Mouse (Mus musculus): ENCODE data around the gene Odf3l2. TPM values are rescaled to one million over a fixed set of nuclear protein-coding genes. Genes with fewer than 3 reads are reported as not detected.
A peak's percentile ranks its signal among the peaks of the same experiment; 100 is the strongest.

Gene Odf3l2
- polyA plus RNA-seq, 1 experiment from 2014 or later: not detected

- WGBS: 6% methylated on average over 23 of the region's 23 CpGs
- Histone ChIP-seq H3K4me3 (peak overlapping the region; percentile 65; the same call in 1 of the 2 replicates), H3K4me1 (peaks cover 21% of the 10 kb centered on the region; the same call in 1 of the 2 replicates), H3K36me3 (no peaks in the 10 kb centered on the region), H3K9me3 (no peaks in the 10 kb centered on the region), H3K4me2 (replicated peaks) (peak overlapping the region; percentile 81), H3K9ac (replicated peaks) (no peak overlapping the region), H3K27me3 (peaks cover 46% of the 10 kb centered on the region), H3K27ac (replicated peaks) (peak overlapping the region; percentile 88)
- ATAC-seq (ENCODE audit: low FRiP score, low read depth): peak; percentile 7; the same call in 1 of the 2 replicates
Observed at GRCm38 (mm10) chr10:79638486-79639204, 6.9 kb downstream of the Odf3l2 start.

GRCm38 (mm10) chr10:79637128-79638110 lies 8.1 kb downstream of the Odf3l2 start, which contains the start of gene Shc2:
Gene Shc2 (minus strand): TSS chr10:79637918.
- ATAC-seq (ENCODE audit: low FRiP score, low read depth): peak; percentile 91
- H3K4me3 ChIP-seq: peak within 1 kb of the TSS; percentile 65

GRCm38 (mm10) chr10:79636287-79636686 lies 9.3 kb downstream of the Odf3l2 start:
- WGBS: 80% methylated on average over 8 of the region's 8 CpGs

More at GRCm38 (mm10) chr10:79637128-79638110, 8.1 kb downstream of the Odf3l2 start, which contains the start of gene Shc2:
- Histone ChIP-seq H3K27me3 (peaks cover 46% of the 10 kb centered on the region), H3K9me3 (no peaks in the 10 kb centered on the region), H3K4me1 (peaks cover 21% of the 10 kb centered on the region; the same call in 1 of the 2 replicates), H3K27ac (replicated peaks) (peak within 1 kb of the TSS; percentile 88), H3K4me2 (replicated peaks) (peak within 1 kb of the TSS; percentile 81), H3K9ac (replicated peaks) (peak within 1 kb of the TSS; percentile 81), H3K36me3 (no peaks in the 10 kb centered on the region)
- WGBS: under 1% methylated on average over 94 of the region's 116 CpGs

GRCm38 (mm10) chr10:79633006-79633777 lies 12.3 kb downstream of the Odf3l2 start:
- Histone ChIP-seq H3K4me3 (no peak overlapping the region), H3K9ac (replicated peaks) (no peak overlapping the region), H3K9me3 (no peaks in the 10 kb centered on the region), H3K27ac (replicated peaks) (no peak overlapping the region), H3K4me1 (peaks cover 12% of the 10 kb centered on the region; the same call in 1 of the 2 replicates), H3K27me3 (peaks cover 24% of the 10 kb centered on the region), H3K36me3 (no peaks in the 10 kb centered on the region), H3K4me2 (replicated peaks) (no peak overlapping the region)
- ATAC-seq (ENCODE audit: low FRiP score, low read depth): no peak
- WGBS: 87% methylated on average over 17 of the region's 17 CpGs

More at GRCm38 (mm10) chr10:79636287-79636686, 9.3 kb downstream of the Odf3l2 start:
- no peak for ATAC-seq (ENCODE audit: low FRiP score, low read depth)
- H3K4me2 ChIP-seq (replicated peaks): peak overlapping the region; percentile 81
- H3K9me3 ChIP-seq: no peaks in the 10 kb centered on the region
- peaks cover 21% of the 10 kb centered on the region; the same call in 1 of the 2 replicates for H3K4me1 ChIP-seq
- H3K27ac ChIP-seq (replicated peaks): peak overlapping the region; percentile 88; the same call in 1 of the 2 replicates
- peak overlapping the region; percentile 65 for H3K4me3 ChIP-seq
- H3K27me3 ChIP-seq: peaks cover 46% of the 10 kb centered on the region
- peak overlapping the region; percentile 81 for H3K9ac ChIP-seq (replicated peaks)
- no peaks in the 10 kb centered on the region for H3K36me3 ChIP-seq

GRCm38 (mm10) chr10:79631432-79631831 lies 14.1 kb downstream of the Odf3l2 start:
- Histone ChIP-seq H3K36me3 (no peaks in the 10 kb centered on the region), H3K27me3 (peaks cover 6% of the 10 kb centered on the region; the same call in 1 of the 2 replicates), H3K4me1 (0 out of 2 replicates have a peak, but pooled peaks cover 5% of the 10 kb centered on the region), H3K9ac (replicated peaks) (no peak overlapping the region), H3K4me3 (no peak overlapping the region), H3K9me3 (no peaks in the 10 kb centered on the region), H3K4me2 (replicated peaks) (no peak overlapping the region), H3K27ac (replicated peaks) (no peak overlapping the region)
- no peak for ATAC-seq (ENCODE audit: low FRiP score, low read depth)
- WGBS: 83% methylated on average over 4 of the region's 4 CpGs

- Histone ChIP-seq H3K36me3 (no peaks in the 10 kb centered on the region), H3K4me1 (no peaks in the 10 kb centered on the region), H3K27ac (replicated peaks) (no peak overlapping the region), H3K4me2 (replicated peaks) (no peak overlapping the region), H3K27me3 (no peaks in the 10 kb centered on the region), H3K4me3 (no peak overlapping the region), H3K9ac (replicated peaks) (no peak overlapping the region), H3K9me3 (no peaks in the 10 kb centered on the region)
- 88% methylated on average over 5 of the region's 5 CpGs for WGBS
- no peak for ATAC-seq (ENCODE audit: low FRiP score, low read depth)
Observed at GRCm38 (mm10) chr10:79628377-79628776, 17.2 kb downstream of the Odf3l2 start.

GRCm38 (mm10) chr10:79626156-79626555 lies 19.4 kb downstream of the Odf3l2 start:
- 86% methylated on average over 10 of the region's 10 CpGs for WGBS
- no peaks in the 10 kb centered on the region for H3K9me3 ChIP-seq
- ATAC-seq (ENCODE audit: low FRiP score, low read depth): no peak
- no peaks in the 10 kb centered on the region for H3K36me3 ChIP-seq
- H3K27me3 ChIP-seq: no peaks in the 10 kb centered on the region
- H3K27ac ChIP-seq (replicated peaks): no peak overlapping the region
- H3K9ac ChIP-seq (replicated peaks): no peak overlapping the region
- no peak overlapping the region for H3K4me2 ChIP-seq (replicated peaks)
- H3K4me1 ChIP-seq: no peaks in the 10 kb centered on the region
- H3K4me3 ChIP-seq: no peak overlapping the region

- Histone ChIP-seq H3K27ac (replicated peaks) (no peak overlapping the region), H3K36me3 (0 out of 2 replicates have a peak, but pooled peaks cover 4% of the 10 kb centered on the region), H3K27me3 (no peaks in the 10 kb centered on the region; the same call in 1 of the 2 replicates), H3K9ac (replicated peaks) (no peak overlapping the region), H3K4me1 (no peaks in the 10 kb centered on the region), H3K4me2 (replicated peaks) (no peak overlapping the region), H3K9me3 (no peaks in the 10 kb centered on the region), H3K4me3 (no peak overlapping the region)
- no peak for ATAC-seq (ENCODE audit: low FRiP score, low read depth)
- 87% methylated on average over 9 of the region's 9 CpGs for WGBS
Observed at GRCm38 (mm10) chr10:79625398-79625797, 20.1 kb downstream of the Odf3l2 start.

- H3K36me3 ChIP-seq: peaks cover 13% of the 10 kb centered on the region; the same call in 1 of the 2 replicates
- no peak for ATAC-seq (ENCODE audit: low FRiP score, low read depth)
- WGBS: 68% methylated on average over 12 of the region's 12 CpGs
- no peak overlapping the region for H3K4me2 ChIP-seq (replicated peaks)
- no peaks in the 10 kb centered on the region for H3K4me1 ChIP-seq
- H3K27me3 ChIP-seq: no peaks in the 10 kb centered on the region; the same call in 1 of the 2 replicates
- no peaks in the 10 kb centered on the region for H3K9me3 ChIP-seq
- H3K27ac ChIP-seq (replicated peaks): no peak overlapping the region
- no peak overlapping the region for H3K4me3 ChIP-seq
- 0 out of 2 replicates have a peak overlapping the region, but pooled peaks have one; percentile 5 for H3K9ac ChIP-seq (replicated peaks)
Observed at GRCm38 (mm10) chr10:79623950-79624349, 21.6 kb downstream of the Odf3l2 start.

GRCm38 (mm10) chr10:79616376-79616775 lies 29.2 kb downstream of the Odf3l2 start:
- no peak overlapping the region for H3K4me2 ChIP-seq (replicated peaks)
- WGBS: 89% methylated on average over 5 of the region's 5 CpGs
- no peak for ATAC-seq (ENCODE audit: low FRiP score, low read depth)

GRCm38 (mm10) chr10:79615860-79616259 lies 29.7 kb downstream of the Odf3l2 start:
- Histone ChIP-seq H3K36me3 (peaks cover 13% of the 10 kb centered on the region; the same call in 1 of the 2 replicates), H3K27ac (replicated peaks) (peak overlapping the region; percentile 2; the same call in 1 of the 2 replicates), H3K4me2 (replicated peaks) (no peak overlapping the region), H3K4me3 (no peak overlapping the region), H3K9ac (replicated peaks) (no peak overlapping the region), H3K4me1 (peaks cover 26% of the 10 kb centered on the region), H3K9me3 (no peaks in the 10 kb centered on the region), H3K27me3 (peaks cover 38% of the 10 kb centered on the region)
- ATAC-seq (ENCODE audit: low FRiP score, low read depth): no peak
- WGBS: 5% methylated on average over 8 of the region's 8 CpGs

More at GRCm38 (mm10) chr10:79616376-79616775, 29.2 kb downstream of the Odf3l2 start:
- no peak overlapping the region for H3K4me3 ChIP-seq
- no peaks in the 10 kb centered on the region for H3K9me3 ChIP-seq
- no peak overlapping the region for H3K9ac ChIP-seq (replicated peaks)
- H3K27me3 ChIP-seq: peaks cover 33% of the 10 kb centered on the region
- H3K36me3 ChIP-seq: peaks cover 13% of the 10 kb centered on the region; the same call in 1 of the 2 replicates
- peaks cover 26% of the 10 kb centered on the region for H3K4me1 ChIP-seq
- H3K27ac ChIP-seq (replicated peaks): no peak overlapping the region

Data from midbrain, embryonic 12.5 days (tissue).